Comparison of ENCODE assay signal across 8 mouse cellular contexts in genomic region chr11:17051545-17052475, GRCm38 (mm10). TPM values are rescaled to one million over a fixed set of nuclear protein-coding genes. Genes with fewer than 3 reads are reported as not detected.
A peak's percentile ranks its signal among the peaks of the same experiment; 100 is the strongest.
DNase-seq lines count a peak whose midpoint lies in the region; ATAC-seq and TF ChIP-seq lines count a peak whose summit lies in the region.

Cnrip1 (plus strand) TSS chr11:17051586.
Plek (minus strand) TSS chr11:17052381.

- DNase-seq in B cell, adult 2 months = peak; percentile 57 to 58
- peak; percentile 60 for DNase-seq in brain, embryonic 18.5 days (ENCODE audit: low read depth, low spot score)
- peak; percentile 76 for DNase-seq in forebrain, embryonic 11.5 days (ENCODE audit: low spot score)
- peak; percentile 83 for DNase-seq in kidney, postnatal 10 days
- peak; percentile 9 for DNase-seq in liver, adult 2 months (ENCODE audit: extremely low read depth, low read depth, low spot score)
- peak; percentile 95 for DNase-seq in midbrain, postnatal 0 days (ENCODE audit: low spot score)
- DNase-seq in spleen, adult 2 months (ENCODE audit: low read depth in 1 of 2, low spot score in 2 of 2) = peak in 1 of 2 experiments; percentile 24

- 0 out of 2 replicates have a peak within 1 kb of the TSS, but pooled peaks have one; percentile 31 for H3K27ac ChIP-seq in forebrain, embryonic 11.5 days (ENCODE audit: low read depth, low read length)
- peak within 1 kb of the TSS; percentile 72 for H3K27ac ChIP-seq in heart, embryonic 15.5 days
- peak within 1 kb of the TSS; percentile 11 for H3K27ac ChIP-seq in liver, adult 2 months (replicated peaks; ENCODE audit: insufficient read depth, low read depth, low read length)
- peak within 1 kb of the TSS; percentile 93 for H3K27ac ChIP-seq in midbrain, postnatal 0 days (ENCODE audit: low read depth, low read length)
- H3K27ac ChIP-seq in spleen, adult 2 months (ENCODE audit: insufficient read depth, low read length) = peak within 1 kb of the TSS; percentile 12; the same call in 1 of the 2 replicates

- TF ChIP-seq POLR2A in liver, adult 2 months (IDR thresholded peaks at IDR 0.05; ENCODE audit: extremely low read depth, insufficient read depth, low read length) = no peak
- TF ChIP-seq POLR2A in spleen, adult 2 months (IDR thresholded peaks at IDR 0.05; ENCODE audit: low read depth, low read length) = no peak

- peak; percentile 92 for ATAC-seq in forebrain, embryonic 11.5 days (replicated peaks; ENCODE audit: low FRiP score)
- peak; percentile 86 for ATAC-seq in heart, embryonic 15.5 days (replicated peaks; ENCODE audit: insufficient number of reproducible peaks, insufficient read depth, low FRiP score, low read depth)
- peak; percentile 95 for ATAC-seq in midbrain, postnatal 0 days (ENCODE audit: low FRiP score)

- TF ChIP-seq CTCF in liver, adult 2 months (IDR thresholded peaks at IDR 0.05; ENCODE audit: low read depth, low read length) = no peak
- no peak; the same call in 1 of the 2 replicates for TF ChIP-seq CTCF in midbrain, postnatal 0 days (IDR thresholded peaks at IDR 0.05)
- no peak for TF ChIP-seq CTCF in spleen, adult 2 months (IDR thresholded peaks at IDR 0.05; ENCODE audit: extremely low read depth, insufficient read depth, insufficient read length, insufficient replicate concordance)

- peak within 1 kb of the TSS; percentile 77 for H3K4me2 ChIP-seq in forebrain, embryonic 11.5 days (ENCODE audit: low read depth, low read length, severe bottlenecking)
- peak within 1 kb of the TSS; percentile 70 for H3K4me2 ChIP-seq in heart, embryonic 15.5 days
- peak within 1 kb of the TSS; percentile 75 for H3K4me2 ChIP-seq in midbrain, postnatal 0 days (ENCODE audit: low read depth, low read length, poor library complexity, severe bottlenecking)

- no peaks in the 10 kb centered on the region for H3K79me2 ChIP-seq in liver, adult 2 months (ENCODE audit: control insufficient read depth, insufficient read depth, low read length)

- no peaks in the 10 kb centered on the region for H3K9me3 ChIP-seq in forebrain, embryonic 11.5 days (ENCODE audit: control insufficient read depth, low read length)
- H3K9me3 ChIP-seq in heart, embryonic 15.5 days (replicated peaks) = no peaks in the 10 kb centered on the region
- H3K9me3 ChIP-seq in midbrain, postnatal 0 days (ENCODE audit: low read length) = no peaks in the 10 kb centered on the region

- WGBS in forebrain, embryonic 11.5 days = 1% methylated on average over 35 of the region's 38 CpGs
- under 1% methylated on average over 38 of the region's 38 CpGs for WGBS in heart, embryonic 15.5 days
- WGBS in liver, adult 2 months = 3% methylated on average over 38 of the region's 38 CpGs
- WGBS in midbrain, postnatal 0 days = under 1% methylated on average over 35 of the region's 38 CpGs
- 2% methylated on average over 38 of the region's 38 CpGs for WGBS in spleen, adult 2 months

- H3K4me3 ChIP-seq in forebrain, embryonic 11.5 days (ENCODE audit: low read depth, low read length) = peak within 1 kb of the TSS; percentile 53
- peak within 1 kb of the TSS; percentile 60 for H3K4me3 ChIP-seq in heart, embryonic 15.5 days
- H3K4me3 ChIP-seq in liver, adult 2 months (ENCODE audit: insufficient read depth, low read depth, low read length) = peak within 1 kb of the TSS; percentile 81
- H3K4me3 ChIP-seq in midbrain, postnatal 0 days (ENCODE audit: low read depth, low read length) = peak within 1 kb of the TSS; percentile 84
- peak within 1 kb of the TSS; percentile 65 for H3K4me3 ChIP-seq in spleen, adult 2 months (ENCODE audit: extremely low read depth, insufficient read depth, insufficient read length)

- no peaks in the 10 kb centered on the region for H3K27me3 ChIP-seq in forebrain, embryonic 11.5 days (ENCODE audit: control insufficient read depth, insufficient read depth, low read length)
- no peaks in the 10 kb centered on the region for H3K27me3 ChIP-seq in heart, embryonic 15.5 days
- H3K27me3 ChIP-seq in liver, adult 2 months (ENCODE audit: control insufficient read depth, insufficient read depth, low read length) = peaks cover 10% of the 10 kb centered on the region; the same call in 1 of the 2 replicates
- H3K27me3 ChIP-seq in midbrain, postnatal 0 days (ENCODE audit: insufficient read depth, low read length) = no peaks in the 10 kb centered on the region
- H3K27me3 ChIP-seq in spleen, adult 2 months (ENCODE audit: control insufficient read depth, insufficient read depth, low read length) = no peaks in the 10 kb centered on the region

- peak within 1 kb of the TSS; percentile 83 for H3K9ac ChIP-seq in forebrain, embryonic 11.5 days (ENCODE audit: low read length)
- H3K9ac ChIP-seq in heart, embryonic 15.5 days = peak within 1 kb of the TSS; percentile 65
- H3K9ac ChIP-seq in liver, adult 2 months (ENCODE audit: low read depth, low read length) = peak within 1 kb of the TSS; percentile 68
- peak within 1 kb of the TSS; percentile 79 for H3K9ac ChIP-seq in midbrain, postnatal 0 days (replicated peaks; ENCODE audit: low read length, poor library complexity, severe bottlenecking)

- no peaks in the 10 kb centered on the region for H3K4me1 ChIP-seq in forebrain, embryonic 11.5 days (replicated peaks; ENCODE audit: control insufficient read depth, insufficient read depth, low read length)
- H3K4me1 ChIP-seq in heart, embryonic 15.5 days (replicated peaks) = peaks cover 7% of the 10 kb centered on the region; the same call in 1 of the 2 replicates
- no peaks in the 10 kb centered on the region; the same call in 1 of the 2 replicates for H3K4me1 ChIP-seq in liver, adult 2 months (ENCODE audit: control insufficient read depth, insufficient read depth, low read length)
- peaks cover 7% of the 10 kb centered on the region for H3K4me1 ChIP-seq in midbrain, postnatal 0 days (ENCODE audit: insufficient read depth, low read length)
- peaks cover 5% of the 10 kb centered on the region; the same call in 1 of the 2 replicates for H3K4me1 ChIP-seq in spleen, adult 2 months (ENCODE audit: control insufficient read depth, insufficient read depth, insufficient read length)

- H3K36me3 ChIP-seq in forebrain, embryonic 11.5 days (ENCODE audit: control insufficient read depth, insufficient read depth, low read length) = no peaks in the 10 kb centered on the region
- H3K36me3 ChIP-seq in heart, embryonic 15.5 days = no peaks in the 10 kb centered on the region
- H3K36me3 ChIP-seq in liver, adult 2 months (ENCODE audit: control insufficient read depth, insufficient read depth, low read length) = no peaks in the 10 kb centered on the region
- H3K36me3 ChIP-seq in midbrain, postnatal 0 days (ENCODE audit: insufficient read depth, low read length) = no peaks in the 10 kb centered on the region; the same call in 1 of the 2 replicates
- no peaks in the 10 kb centered on the region for H3K36me3 ChIP-seq in spleen, adult 2 months (ENCODE audit: control insufficient read depth, insufficient read depth, low read length)

RNA-seq across cellular contexts. Expression of gene Cnrip1, which starts in this region (rescaled TPM):
- 16.3 and 19.6 TPM in 2 replicates for polyA plus RNA-seq in forebrain, embryonic 11.5 days (2014; fragmentation: Nextera tagmentation; extraction: Ambion mirVana)
- 13.0 and 15.3 TPM in 2 replicates for polyA plus RNA-seq in heart, embryonic 15.5 days (2015; fragmentation: Nextera tagmentation; extraction: Ambion mirVana)
- 1.5 and 1.9 TPM in 2 replicates for total RNA-seq in liver, adult 2 months (2014; rRNA removed)
- 0.92 and 1.3 TPM in 2 replicates for polyA plus RNA-seq in liver, adult 2 months (2012; rRNA removed)
- 134 and 144 TPM in 2 replicates for total RNA-seq in midbrain, postnatal 0 days (2014; rRNA removed)
- 244 and 254 TPM in 2 replicates for polyA plus RNA-seq in midbrain, postnatal 0 days (2015; fragmentation: Nextera tagmentation; extraction: Ambion mirVana)
- 10.2 and 12.4 TPM in 2 replicates for polyA plus RNA-seq in spleen, adult 2 months (2012; rRNA removed)

RNA-seq across cellular contexts. Expression of gene Plek, which starts in this region (rescaled TPM):
- 6.0 and 6.1 TPM in 2 replicates for polyA plus RNA-seq in forebrain, embryonic 11.5 days (2014; fragmentation: Nextera tagmentation; extraction: Ambion mirVana)
- 3.0 and 3.3 TPM in 2 replicates for polyA plus RNA-seq in heart, embryonic 15.5 days (2015; fragmentation: Nextera tagmentation; extraction: Ambion mirVana)
- total RNA-seq in liver, adult 2 months (2014; rRNA removed) = 2.0 and 3.2 TPM in 2 replicates
- polyA plus RNA-seq in liver, adult 2 months (2012; rRNA removed) = 0.16 and 0.29 TPM in 2 replicates
- 4.7 and 5.4 TPM in 2 replicates for total RNA-seq in midbrain, postnatal 0 days (2014; rRNA removed)
- polyA plus RNA-seq in midbrain, postnatal 0 days (2015; fragmentation: Nextera tagmentation; extraction: Ambion mirVana) = 4.0 TPM in 2 replicates
- polyA plus RNA-seq in spleen, adult 2 months (2012; rRNA removed) = 10.2 and 11.2 TPM in 2 replicates

Comparison
In these comparisons a context has a peak if more than half of its experiments do, and no peak if none do; other contexts are left out.
1. RNA of gene Cnrip1 (total RNA-seq): 134 to 144 TPM in midbrain, postnatal 0 days; 1.5 to 1.9 TPM in liver, adult 2 months; every median in the first group is over 10 times any median in the second.
2. RNA of gene Cnrip1 (polyA plus RNA-seq): 244 to 254 TPM in midbrain, postnatal 0 days; 16.3 to 19.6 TPM in forebrain, embryonic 11.5 days, 13.0 to 15.3 TPM in heart, embryonic 15.5 days, 10.2 to 12.4 TPM in spleen, adult 2 months and 0.92 to 1.3 TPM in liver, adult 2 months; every median in the first group is over 10 times any median in the second.
3. H3K27ac ChIP-seq: peak in every context shown above with its lines; median percentile 93 in midbrain, postnatal 0 days; 72 in heart, embryonic 15.5 days; 31 in forebrain, embryonic 11.5 days; 12 in spleen, adult 2 months; 11 in liver, adult 2 months.
4. Peak in every context shown above with its lines, with median percentiles within 50 percentile points of each other: ATAC-seq, H3K4me2 ChIP-seq, H3K4me3 ChIP-seq and H3K9ac ChIP-seq.